Mouse (Mus musculus): ENCODE measurements at regions not wholly inside any gene's neighbourhood (a gene's known extent, or its start where the extent isn't known, plus 50 kb on each side); places are given as distances from the start of the nearest gene placed in this dataset.

GRCm38 (mm10) chr3:128039185-128039584, 143.1 kb upstream of the Fam241a start:
- no peak overlapping the region for H3K4me3 ChIP-seq
- H3K4me1 ChIP-seq = peaks cover 15% of the 10 kb centered on the region
- no peak for DNase-seq (ENCODE audit: low spot score)
- 56% methylated on average over 5 of the region's 5 CpGs for WGBS
- no peak overlapping the region for H3K27ac ChIP-seq
- H3K9me3 ChIP-seq (replicated peaks) = no peaks in the 10 kb centered on the region
- no peaks in the 10 kb centered on the region for H3K27me3 ChIP-seq (ENCODE audit: low read depth, poor library complexity, severe bottlenecking)
- no peaks in the 10 kb centered on the region for H3K36me3 ChIP-seq

- peaks cover 15% of the 10 kb centered on the region for H3K4me1 ChIP-seq
- WGBS = 80% methylated on average over 10 of the region's 10 CpGs
- no peaks in the 10 kb centered on the region for H3K9me3 ChIP-seq (replicated peaks)
- DNase-seq (ENCODE audit: low spot score) = no peak
- no peak overlapping the region for H3K4me3 ChIP-seq
- no peak overlapping the region for H3K27ac ChIP-seq
- no peaks in the 10 kb centered on the region for H3K27me3 ChIP-seq (ENCODE audit: low read depth, poor library complexity, severe bottlenecking)
- H3K36me3 ChIP-seq = no peaks in the 10 kb centered on the region
Observed at GRCm38 (mm10) chr3:128036538-128036937, 140.4 kb upstream of the Fam241a start.

- Histone ChIP-seq H3K36me3 (no peaks in the 10 kb centered on the region), H3K27me3 (ENCODE audit: low read depth, poor library complexity, severe bottlenecking) (no peaks in the 10 kb centered on the region), H3K4me1 (no peaks in the 10 kb centered on the region; the same call in 1 of the 2 replicates), H3K27ac (no peak overlapping the region), H3K4me3 (no peak overlapping the region), H3K9me3 (replicated peaks) (no peaks in the 10 kb centered on the region)
- WGBS = 89% methylated on average over 3 of the region's 3 CpGs
- no peak for DNase-seq (ENCODE audit: low spot score)
Observed at GRCm38 (mm10) chr3:128030352-128030751, 134.2 kb upstream of the Fam241a start.

GRCm38 (mm10) chr3:128029565-128029915, 133.4 kb upstream of the Fam241a start:
- no peaks in the 10 kb centered on the region; the same call in 1 of the 2 replicates for H3K4me1 ChIP-seq

GRCm38 (mm10) chr3:128028856-128029564, 132.9 kb upstream of the Fam241a start:
- Histone ChIP-seq H3K36me3 (no peaks in the 10 kb centered on the region), H3K9me3 (replicated peaks) (no peaks in the 10 kb centered on the region), H3K4me1 (no peaks in the 10 kb centered on the region; the same call in 1 of the 2 replicates), H3K27ac (no peak overlapping the region), H3K4me3 (no peak overlapping the region), H3K27me3 (ENCODE audit: low read depth, poor library complexity, severe bottlenecking) (no peaks in the 10 kb centered on the region)
- DNase-seq (ENCODE audit: low spot score) = no peak
- 40% methylated on average over 11 of the region's 11 CpGs for WGBS

More at GRCm38 (mm10) chr3:128029565-128029915, 133.4 kb upstream of the Fam241a start:
- 84% methylated on average over 5 of the region's 5 CpGs for WGBS
- H3K4me3 ChIP-seq = no peak overlapping the region
- no peaks in the 10 kb centered on the region for H3K9me3 ChIP-seq (replicated peaks)
- DNase-seq (ENCODE audit: low spot score) = no peak
- no peaks in the 10 kb centered on the region for H3K36me3 ChIP-seq
- no peaks in the 10 kb centered on the region for H3K27me3 ChIP-seq (ENCODE audit: low read depth, poor library complexity, severe bottlenecking)
- no peak overlapping the region for H3K27ac ChIP-seq

- Histone ChIP-seq H3K9me3 (replicated peaks) (no peaks in the 10 kb centered on the region), H3K4me1 (no peaks in the 10 kb centered on the region; the same call in 1 of the 2 replicates), H3K4me3 (no peak overlapping the region), H3K36me3 (no peaks in the 10 kb centered on the region), H3K27ac (no peak overlapping the region), H3K27me3 (ENCODE audit: low read depth, poor library complexity, severe bottlenecking) (no peaks in the 10 kb centered on the region)
- no peak for DNase-seq (ENCODE audit: low spot score)
- 87% methylated on average over 12 of the region's 12 CpGs for WGBS
Observed at GRCm38 (mm10) chr3:128024856-128025255, 128.7 kb upstream of the Fam241a start.

- 85% methylated on average over 1 of the region's 1 CpGs for WGBS
- Histone ChIP-seq H3K4me3 (no peak overlapping the region), H3K27me3 (ENCODE audit: low read depth, poor library complexity, severe bottlenecking) (no peaks in the 10 kb centered on the region), H3K36me3 (no peaks in the 10 kb centered on the region), H3K4me1 (no peaks in the 10 kb centered on the region), H3K9me3 (replicated peaks) (no peaks in the 10 kb centered on the region), H3K27ac (no peak overlapping the region)
- DNase-seq (ENCODE audit: low spot score) = no peak
Observed at GRCm38 (mm10) chr3:128014909-128015308, 118.8 kb upstream of the Fam241a start.

GRCm38 (mm10) chr3:128002905-128003641, 106.9 kb upstream of the Fam241a start:
- H3K27ac ChIP-seq = no peak overlapping the region
- H3K4me1 ChIP-seq = no peaks in the 10 kb centered on the region
- no peaks in the 10 kb centered on the region for H3K27me3 ChIP-seq (ENCODE audit: low read depth, poor library complexity, severe bottlenecking)
- no peaks in the 10 kb centered on the region for H3K36me3 ChIP-seq
- 88% methylated on average over 18 of the region's 18 CpGs for WGBS
- H3K9me3 ChIP-seq (replicated peaks) = no peaks in the 10 kb centered on the region
- H3K4me3 ChIP-seq = no peak overlapping the region
- DNase-seq (ENCODE audit: low spot score) = no peak

GRCm38 (mm10) chr3:128001924-128002501, 105.9 kb upstream of the Fam241a start:
- Histone ChIP-seq H3K4me1 (no peaks in the 10 kb centered on the region), H3K27me3 (ENCODE audit: low read depth, poor library complexity, severe bottlenecking) (no peaks in the 10 kb centered on the region), H3K4me3 (no peak overlapping the region), H3K9me3 (replicated peaks) (no peaks in the 10 kb centered on the region), H3K27ac (no peak overlapping the region), H3K36me3 (no peaks in the 10 kb centered on the region)
- 70% methylated on average over 6 of the region's 6 CpGs for WGBS
- DNase-seq (ENCODE audit: low spot score) = peak; percentile 55

- 72% methylated on average over 7 of the region's 7 CpGs for WGBS
- no peaks in the 10 kb centered on the region for H3K27me3 ChIP-seq (ENCODE audit: low read depth, poor library complexity, severe bottlenecking)
- H3K36me3 ChIP-seq = no peaks in the 10 kb centered on the region
- no peaks in the 10 kb centered on the region for H3K4me1 ChIP-seq
- no peak overlapping the region for H3K27ac ChIP-seq
- no peak overlapping the region for H3K4me3 ChIP-seq
- no peak for DNase-seq (ENCODE audit: low spot score)
- H3K9me3 ChIP-seq (replicated peaks) = no peaks in the 10 kb centered on the region
Observed at GRCm38 (mm10) chr3:127995678-127996077, 99.6 kb upstream of the Fam241a start.

- Histone ChIP-seq H3K27ac (no peak overlapping the region), H3K9me3 (replicated peaks) (no peaks in the 10 kb centered on the region), H3K27me3 (ENCODE audit: low read depth, poor library complexity, severe bottlenecking) (no peaks in the 10 kb centered on the region), H3K4me3 (no peak overlapping the region), H3K36me3 (no peaks in the 10 kb centered on the region), H3K4me1 (no peaks in the 10 kb centered on the region)
- no peak for DNase-seq (ENCODE audit: low spot score)
- WGBS = 69% methylated on average over 6 of the region's 6 CpGs
Observed at GRCm38 (mm10) chr3:127987583-127987982, 91.5 kb upstream of the Fam241a start.

GRCm38 (mm10) chr3:127985165-127985564, 89.0 kb upstream of the Fam241a start:
- H3K27me3 ChIP-seq (ENCODE audit: low read depth, poor library complexity, severe bottlenecking) = no peaks in the 10 kb centered on the region
- WGBS = 94% methylated on average over 3 of the region's 3 CpGs

GRCm38 (mm10) chr3:127977240-127977639, 81.1 kb upstream of the Fam241a start:
- Histone ChIP-seq H3K4me3 (no peak overlapping the region), H3K9me3 (replicated peaks) (no peaks in the 10 kb centered on the region), H3K27me3 (ENCODE audit: low read depth, poor library complexity, severe bottlenecking) (no peaks in the 10 kb centered on the region), H3K4me1 (no peaks in the 10 kb centered on the region), H3K27ac (no peak overlapping the region), H3K36me3 (no peaks in the 10 kb centered on the region)
- WGBS = 78% methylated on average over 6 of the region's 6 CpGs
- no peak for DNase-seq (ENCODE audit: low spot score)

More at GRCm38 (mm10) chr3:127985165-127985564, 89.0 kb upstream of the Fam241a start:
- Histone ChIP-seq H3K27ac (no peak overlapping the region), H3K36me3 (no peaks in the 10 kb centered on the region), H3K4me1 (no peaks in the 10 kb centered on the region), H3K4me3 (no peak overlapping the region), H3K9me3 (replicated peaks) (no peaks in the 10 kb centered on the region)
- no peak for DNase-seq (ENCODE audit: low spot score)
